Mouse (Mus musculus) cerebellum, postnatal 10 days (tissue): ENCODE results near the gene Nr3c2.

Experiments
- DNase-seq, 2 experiments: peaks; one replicate each; pipeline ENCODE4 v3.0.0; 2021; ENCODE audit warnings: mixed read lengths in 2 of 2

The Nr3c2 gene

GRCm38 (mm10) chr8:76899411-76900154, at the start of gene Nr3c2:
Gene Nr3c2, plus strand, starts transcription at chr8:76899442.
- DNase-seq, result peak; percentile 58 to 61

- no peak for DNase-seq
Measured at GRCm38 (mm10) chr8:76858534-76858933, 40.7 kb upstream of the Nr3c2 start.

- peak; percentile 65 to 73 for DNase-seq
Measured at GRCm38 (mm10) chr8:76859709-76860108, 39.5 kb upstream of the Nr3c2 start.

- no peak for DNase-seq
Measured at GRCm38 (mm10) chr8:76863066-76863465, 36.2 kb upstream of the Nr3c2 start.

- DNase-seq, result no peak
Measured at GRCm38 (mm10) chr8:76876809-76877208, 22.4 kb upstream of the Nr3c2 start.

GRCm38 (mm10) chr8:76897050-76897449, 2.2 kb upstream of the Nr3c2 start:
- DNase-seq, result no peak

GRCm38 (mm10) chr8:76898721-76899410, 376 bp upstream of the Nr3c2 start:
- DNase-seq, result peak in 1 of 2 experiments; percentile 76

- DNase-seq, result peak; percentile 48 to 52
Measured at GRCm38 (mm10) chr8:76900155-76901141, 1.2 kb downstream of the Nr3c2 start.

GRCm38 (mm10) chr8:76901430-76902204, 2.4 kb downstream of the Nr3c2 start:
- peak; percentile 97 to 98 for DNase-seq

- DNase-seq, result peak in 1 of 2 experiments; percentile 4
Measured at GRCm38 (mm10) chr8:76902205-76903078, 3.2 kb downstream of the Nr3c2 start.

- DNase-seq, result no peak
Measured at GRCm38 (mm10) chr8:76911206-76911605, 12.0 kb downstream of the Nr3c2 start.

- DNase-seq, result no peak
Measured at GRCm38 (mm10) chr8:76912678-76913077, 13.4 kb downstream of the Nr3c2 start.

- DNase-seq, result no peak
Measured at GRCm38 (mm10) chr8:76913207-76913606, 14.0 kb downstream of the Nr3c2 start.

- DNase-seq, result no peak
Measured at GRCm38 (mm10) chr8:76915260-76915659, 16.0 kb downstream of the Nr3c2 start.

- no peak for DNase-seq
Measured at GRCm38 (mm10) chr8:76919546-76919945, 20.3 kb downstream of the Nr3c2 start.

GRCm38 (mm10) chr8:76924150-76924549, 24.9 kb downstream of the Nr3c2 start:
- no peak for DNase-seq

GRCm38 (mm10) chr8:76928326-76928725, 29.1 kb downstream of the Nr3c2 start:
- DNase-seq, result no peak

GRCm38 (mm10) chr8:76928808-76929207, 29.6 kb downstream of the Nr3c2 start:
- DNase-seq, result no peak

GRCm38 (mm10) chr8:76965046-76965445, 65.8 kb downstream of the Nr3c2 start:
- DNase-seq, result no peak

GRCm38 (mm10) chr8:76971187-76971586, 71.9 kb downstream of the Nr3c2 start:
- no peak for DNase-seq

GRCm38 (mm10) chr8:76971761-76972404, 72.6 kb downstream of the Nr3c2 start:
- peak; percentile 12 to 36 for DNase-seq
